Mouse (Mus musculus): ENCODE results near the gene Lrmda.

Lrmda gene

GRCm38 (mm10) chr14:22495286-22495685, 475.8 kb downstream of the Lrmda start:
- no peak for DNase-seq (ENCODE audit: low spot score in 2 of 2)

DNA sequence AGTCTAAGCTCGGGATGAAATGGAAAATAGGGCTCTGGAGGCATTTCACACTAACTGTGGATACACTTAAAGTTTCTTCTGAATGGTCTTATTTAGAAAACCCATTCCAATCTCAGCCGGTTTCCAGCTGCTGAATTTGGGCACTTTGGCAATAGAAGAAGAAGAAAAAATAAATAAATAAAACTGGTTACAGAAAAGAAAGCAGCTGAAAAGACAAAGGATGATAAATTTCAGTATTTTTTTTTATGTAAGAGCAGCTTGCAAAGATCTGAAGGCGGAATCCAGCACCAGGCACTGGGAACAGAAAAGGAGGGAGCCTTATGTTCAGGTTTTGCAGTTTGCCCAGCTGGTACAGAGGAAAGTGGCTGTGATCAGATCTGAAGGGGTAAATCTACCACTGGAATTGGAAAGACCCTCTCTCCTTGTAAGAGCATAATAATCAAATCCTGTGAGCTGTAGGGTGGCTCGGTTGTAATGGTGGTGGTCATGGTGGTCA, 478.2 kb downstream of the Lrmda start:
- DNase-seq (ENCODE audit: low spot score in 2 of 2): peak; percentile 2 to 20

- DNase-seq (ENCODE audit: low spot score in 2 of 2): no peak
Measured at GRCm38 (mm10) chr14:22509747-22510530, 490.4 kb downstream of the Lrmda start.

- no peak for DNase-seq (ENCODE audit: low spot score in 2 of 2)
Measured at GRCm38 (mm10) chr14:22510531-22510785, 490.9 kb downstream of the Lrmda start.

DNA sequence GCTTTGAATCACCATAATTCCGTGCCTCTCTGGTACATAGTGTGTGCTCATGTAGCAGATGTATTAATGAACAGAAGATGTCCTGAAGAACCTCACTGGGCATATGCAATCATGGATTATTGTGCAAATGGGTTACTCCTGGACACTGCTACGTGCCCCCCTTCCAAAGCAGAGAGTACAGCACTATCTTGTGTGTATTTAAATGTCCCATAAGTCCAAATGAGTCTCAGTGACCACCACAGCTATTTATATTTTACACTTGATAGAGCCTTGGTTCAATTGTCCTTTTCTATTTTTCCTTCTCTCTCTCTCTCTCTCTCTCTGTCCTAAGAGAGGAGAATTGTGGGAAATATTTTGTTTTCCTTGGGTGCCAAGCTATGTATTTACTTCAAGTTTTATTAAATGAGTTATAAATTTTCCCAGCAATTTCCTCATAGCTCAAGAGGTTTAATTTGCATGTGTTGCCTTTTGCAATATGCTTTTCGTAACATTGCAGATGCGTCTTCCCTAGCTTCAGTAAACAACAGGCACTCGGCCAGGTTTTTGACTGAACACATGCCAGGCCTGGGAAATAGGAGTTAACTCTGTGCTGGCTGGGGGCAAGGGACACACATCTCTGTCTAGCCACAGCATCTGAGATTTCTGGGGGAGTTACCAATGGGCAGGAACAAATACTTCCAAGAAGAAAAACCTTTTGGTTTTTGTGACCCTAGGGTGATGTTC, 495.0 kb downstream of the Lrmda start:
- no peak for DNase-seq (ENCODE audit: low spot score in 2 of 2)

DNA sequence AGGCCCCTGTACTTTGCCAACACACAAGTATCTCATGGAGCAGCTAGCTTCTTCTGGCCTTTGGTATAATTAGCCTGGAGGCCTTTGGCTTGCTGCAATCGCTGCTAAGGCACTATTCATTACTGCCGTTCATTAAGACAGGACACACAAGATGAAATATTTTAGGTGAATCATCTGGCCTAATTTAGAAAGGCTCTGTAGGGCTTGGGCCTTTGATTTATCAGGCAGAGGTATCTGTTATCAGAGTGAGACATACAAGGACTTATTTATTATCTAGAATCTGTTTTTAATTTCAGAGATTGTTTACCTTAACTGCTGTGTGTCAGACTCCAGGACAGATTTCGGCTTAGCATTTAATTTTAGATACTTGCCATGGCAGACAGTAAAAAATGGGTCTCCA, 511.2 kb downstream of the Lrmda start:
- DNase-seq (ENCODE audit: low spot score in 2 of 2): no peak

- no peak for DNase-seq (ENCODE audit: low spot score in 2 of 2)
Measured at GRCm38 (mm10) chr14:22533501-22533900, 514.0 kb downstream of the Lrmda start.

DNA sequence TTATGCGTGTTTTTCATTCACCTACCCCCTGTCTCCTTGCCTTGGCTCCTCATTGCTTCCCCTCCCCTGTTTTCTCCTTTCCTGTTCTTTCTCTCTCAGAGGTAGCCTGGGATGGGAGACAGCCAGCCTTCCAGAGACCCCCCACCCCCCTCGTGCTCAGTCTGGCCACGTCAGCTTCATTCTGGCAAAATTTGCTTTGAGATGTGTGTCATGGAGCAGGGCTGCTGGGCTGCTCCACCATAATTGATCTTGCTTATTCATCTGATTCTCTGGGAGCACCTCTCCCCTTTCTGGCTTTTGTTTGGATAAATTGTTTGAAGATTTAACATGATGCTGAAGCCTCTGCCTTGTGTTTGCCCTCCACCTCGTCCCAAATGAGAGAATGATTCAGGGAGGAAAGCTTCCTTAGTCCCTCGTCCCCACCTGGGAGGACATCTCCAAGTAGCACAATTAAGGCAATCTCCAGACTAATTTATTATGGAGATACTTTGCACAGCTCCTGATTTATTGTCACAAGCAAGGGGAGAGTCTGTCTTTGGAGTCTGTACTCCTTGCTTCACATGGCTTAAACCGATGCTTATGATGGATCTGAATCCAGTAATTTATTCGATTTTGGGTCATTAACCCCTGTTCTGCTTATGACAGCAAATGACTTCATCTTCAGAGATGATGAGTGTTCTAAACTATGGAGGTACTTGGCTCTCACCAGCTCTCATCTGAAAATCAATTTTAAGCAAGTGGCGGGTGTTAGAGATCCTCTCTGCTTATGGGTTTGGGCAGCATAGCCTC, 526.6 kb downstream of the Lrmda start:
- no peak for DNase-seq (ENCODE audit: low spot score in 2 of 2)

DNA sequence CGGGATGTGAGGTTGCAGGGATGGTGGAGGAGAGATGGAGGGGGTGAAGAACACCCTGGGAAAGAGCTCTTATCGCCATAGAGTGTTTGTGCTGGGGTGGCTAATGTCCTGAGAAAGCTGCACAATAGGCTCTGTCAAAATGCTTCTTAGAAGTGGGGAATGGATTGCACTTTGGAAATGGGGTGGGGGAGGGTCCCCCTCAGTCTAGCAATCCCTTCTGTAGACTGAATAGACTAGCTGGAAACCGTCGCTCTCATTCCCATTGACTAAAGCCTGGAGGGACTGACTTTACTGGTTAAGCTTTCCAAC, 527.1 kb downstream of the Lrmda start:
- DNase-seq (ENCODE audit: low spot score in 2 of 2): no peak

GRCm38 (mm10) chr14:22548286-22548685, 528.8 kb downstream of the Lrmda start:
- no peak for DNase-seq (ENCODE audit: low spot score in 2 of 2)

DNA sequence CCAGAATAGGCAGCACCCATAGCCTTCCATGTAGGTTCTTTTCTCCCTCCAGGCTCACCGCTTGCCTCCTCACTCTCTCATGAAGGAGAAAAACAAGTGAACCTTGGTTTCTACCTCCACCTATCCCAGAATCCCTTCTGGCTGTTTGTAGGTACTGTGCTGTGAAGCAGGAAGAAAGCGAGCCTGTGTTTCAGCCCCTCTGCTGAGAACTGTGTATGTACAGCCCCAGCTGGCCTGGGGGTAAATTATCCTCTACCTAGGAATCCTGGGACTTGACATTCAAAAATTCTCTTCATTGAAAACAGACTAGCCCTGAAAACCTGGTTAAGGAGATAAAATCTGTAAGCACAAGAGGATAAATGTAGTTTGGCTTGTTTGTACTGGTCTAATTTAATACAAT, 529.7 kb downstream of the Lrmda start:
- no peak for DNase-seq (ENCODE audit: low spot score in 2 of 2)

- DNase-seq (ENCODE audit: low spot score in 2 of 2): peak in 1 of 2 experiments; percentile 2
Measured at GRCm38 (mm10) chr14:22552358-22552757, 532.8 kb downstream of the Lrmda start.

DNA sequence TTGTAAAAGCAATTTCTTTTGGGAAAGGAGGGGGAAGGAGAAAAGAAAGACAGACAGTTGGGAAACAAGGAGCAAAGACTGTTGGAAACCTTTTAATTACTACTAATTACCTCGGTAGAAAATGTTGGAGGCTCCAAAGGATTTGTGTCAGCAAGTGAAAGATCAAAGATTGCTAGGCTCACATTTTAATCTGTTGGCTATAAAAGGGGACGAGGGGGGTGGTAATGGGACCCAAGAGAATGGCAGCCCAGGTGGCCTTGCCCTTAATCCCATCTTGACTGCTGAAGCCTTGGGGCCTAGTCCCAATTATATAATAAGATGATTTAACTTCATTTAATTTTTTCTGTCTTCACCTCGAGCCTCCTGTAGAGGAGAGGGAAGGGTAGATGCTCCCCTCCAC, 533.3 kb downstream of the Lrmda start:
- no peak for DNase-seq (ENCODE audit: low spot score in 2 of 2)

DNA sequence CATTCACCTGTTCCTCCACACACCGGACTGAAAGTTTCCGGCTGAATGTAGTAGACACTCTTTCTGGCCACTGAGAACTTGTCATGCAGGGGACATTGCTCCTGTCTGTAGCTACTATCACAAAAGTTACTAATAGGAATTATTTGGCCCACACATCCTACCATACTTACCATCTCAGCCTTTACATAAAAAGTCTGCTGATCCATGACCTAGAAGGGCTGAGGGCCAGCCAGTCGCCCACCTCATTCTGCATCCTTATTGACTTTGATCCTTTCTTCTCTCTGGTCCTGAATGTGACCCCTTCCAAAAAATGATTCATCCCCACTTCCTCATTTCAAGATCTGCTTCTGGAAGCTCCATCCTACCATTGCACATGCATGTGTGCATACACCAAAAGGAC, 534.2 kb downstream of the Lrmda start:
- DNase-seq (ENCODE audit: low spot score in 2 of 2): no peak

DNA sequence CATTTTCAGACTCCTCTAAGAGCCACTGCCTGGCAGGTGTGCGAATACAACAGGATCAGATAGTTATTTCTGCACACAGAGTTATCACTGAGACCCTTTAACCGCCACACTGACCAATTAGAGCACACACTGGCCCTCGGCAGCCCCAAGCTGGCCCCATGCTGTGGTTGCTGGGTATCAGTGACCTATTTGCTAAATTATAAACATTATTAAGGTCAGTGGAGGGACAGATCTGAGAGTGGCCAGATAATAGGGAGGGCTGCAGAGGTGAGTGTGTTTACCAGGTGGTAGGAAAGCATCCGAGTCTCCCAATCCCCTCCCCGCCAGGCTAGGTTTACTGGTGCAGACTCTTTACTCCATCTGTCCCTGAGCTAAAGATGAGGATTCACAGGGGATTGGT, 553.0 kb downstream of the Lrmda start:
- DNase-seq (ENCODE audit: low spot score in 2 of 2): no peak

DNA sequence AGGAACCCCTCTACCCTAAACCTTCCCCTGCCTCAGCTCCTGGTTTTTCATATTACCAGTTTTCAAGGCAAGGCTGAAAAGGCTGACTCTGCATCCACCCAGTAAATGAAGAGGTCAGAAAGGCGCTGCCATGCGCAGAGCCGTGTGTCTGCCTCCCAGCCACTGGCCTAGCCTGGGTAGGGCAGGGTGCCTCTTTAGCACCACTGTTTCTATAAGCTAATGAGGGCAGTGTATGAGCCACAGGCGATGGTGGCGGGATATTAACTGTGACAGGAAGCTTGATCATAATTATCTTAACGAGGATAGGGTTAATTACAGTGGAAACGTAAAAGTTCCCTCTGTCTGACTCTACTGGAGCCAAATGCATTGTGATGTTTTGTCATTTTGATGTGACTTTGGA, 554.1 kb downstream of the Lrmda start:
- no peak for DNase-seq (ENCODE audit: low spot score in 2 of 2)

- no peak for DNase-seq (ENCODE audit: low spot score in 2 of 2)
Measured at GRCm38 (mm10) chr14:22574006-22574405, 554.5 kb downstream of the Lrmda start.

- DNase-seq (ENCODE audit: low spot score in 2 of 2): no peak
Measured at GRCm38 (mm10) chr14:22576441-22576840, 556.9 kb downstream of the Lrmda start.

GRCm38 (mm10) chr14:22577411-22578037, 558.0 kb downstream of the Lrmda start:
- no peak for DNase-seq (ENCODE audit: low spot score in 2 of 2)

DNA sequence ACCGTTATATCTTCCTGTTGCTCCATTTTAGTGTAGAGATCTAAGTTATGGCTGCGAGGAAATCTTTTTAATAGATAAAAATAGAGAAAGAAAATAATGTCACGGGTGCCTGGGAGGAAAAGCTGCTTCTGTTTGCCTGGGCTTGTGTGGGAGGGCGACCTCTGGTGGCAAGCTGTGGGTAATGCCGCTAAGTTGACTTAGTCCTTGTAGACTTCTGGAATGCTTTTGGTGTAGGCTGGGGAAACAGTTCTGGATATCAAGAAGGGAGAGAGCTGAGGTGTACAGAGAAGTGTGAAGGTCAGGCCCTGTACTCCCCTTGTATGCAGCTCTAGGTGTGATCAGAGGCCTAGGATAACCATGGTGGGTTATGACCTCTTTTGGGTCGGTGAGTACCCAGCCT, 558.7 kb downstream of the Lrmda start:
- peak; percentile 87 to 91 for DNase-seq (ENCODE audit: low spot score in 2 of 2)

GRCm38 (mm10) chr14:22578986-22579385, 559.5 kb downstream of the Lrmda start:
- no peak for DNase-seq (ENCODE audit: low spot score in 2 of 2)

DNA sequence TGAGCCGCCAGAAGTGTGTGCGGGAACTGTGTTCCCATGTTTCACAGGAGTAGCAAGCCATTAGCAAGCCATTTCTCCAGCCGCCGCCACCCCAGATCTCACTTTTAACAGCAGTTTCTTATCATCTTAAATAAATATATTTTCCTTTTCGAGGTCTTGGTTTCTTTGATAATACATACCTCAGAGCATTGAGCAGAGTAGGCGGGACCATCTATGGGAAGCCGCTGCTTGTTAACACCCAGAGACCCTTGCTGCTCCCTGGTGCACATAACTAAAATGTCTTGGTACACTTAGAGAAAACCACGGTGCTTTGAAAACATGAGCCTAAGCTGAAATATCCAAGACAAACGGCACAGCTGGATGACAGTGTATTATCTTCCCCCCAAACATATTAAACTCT, 562.6 kb downstream of the Lrmda start:
- DNase-seq (ENCODE audit: low spot score in 2 of 2): no peak
